Mouse (Mus musculus): ENCODE results near the gene Cmpk1. TPM values are rescaled to one million over a fixed set of nuclear protein-coding genes. Genes with fewer than 3 reads are reported as not detected.
"Not testable (repeated sequence)": the region's sequence is repeated elsewhere in the genome, so short reads cannot be mapped to it uniquely, and the experiment has no call there.

Cmpk1 gene
- polyA plus RNA-seq, 1 experiment from 2014 or later = 187 TPM

DNA sequence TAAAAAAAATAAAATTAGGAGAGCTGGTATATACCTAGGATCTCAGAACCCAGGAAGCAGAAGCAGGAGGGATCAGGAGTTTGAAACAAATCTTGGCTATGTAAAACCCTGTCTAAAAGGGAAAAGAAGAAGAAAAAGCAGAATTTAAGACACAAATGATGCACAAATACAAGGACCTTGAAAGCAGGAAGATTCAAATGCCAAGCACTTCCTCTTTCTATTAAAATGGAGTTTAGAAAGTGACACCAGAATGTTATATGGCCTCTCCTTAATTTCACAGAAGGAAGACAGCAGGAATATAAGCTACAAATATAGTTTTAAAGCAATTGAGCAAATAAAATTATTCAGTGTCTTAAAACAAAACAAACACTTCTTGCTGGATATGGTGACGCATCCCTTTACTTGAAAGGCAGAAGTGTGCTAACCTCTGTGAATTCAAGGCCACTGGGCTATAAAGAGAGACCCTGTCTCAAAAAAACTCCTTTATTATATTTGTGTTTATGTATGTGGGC is 13.8 kb downstream of the Cmpk1 start:
- Histone ChIP-seq H3K9ac (no peak overlapping the region), H3K36me3 (replicated peaks) (0 out of 2 replicates have a peak, but pooled peaks cover 3% of the 10 kb centered on the region), H3K27me3 (replicated peaks) (no peaks in the 10 kb centered on the region), H3K4me2 (no peak overlapping the region), H3K4me1 (no peaks in the 10 kb centered on the region), H3K9me3 (no peaks in the 10 kb centered on the region), H3K27ac (no peak overlapping the region), H3K4me3 (no peak overlapping the region)
- WGBS = 87% methylated on average over 1 of the region's 1 CpGs
- ATAC-seq (replicated peaks) = no peak

DNA sequence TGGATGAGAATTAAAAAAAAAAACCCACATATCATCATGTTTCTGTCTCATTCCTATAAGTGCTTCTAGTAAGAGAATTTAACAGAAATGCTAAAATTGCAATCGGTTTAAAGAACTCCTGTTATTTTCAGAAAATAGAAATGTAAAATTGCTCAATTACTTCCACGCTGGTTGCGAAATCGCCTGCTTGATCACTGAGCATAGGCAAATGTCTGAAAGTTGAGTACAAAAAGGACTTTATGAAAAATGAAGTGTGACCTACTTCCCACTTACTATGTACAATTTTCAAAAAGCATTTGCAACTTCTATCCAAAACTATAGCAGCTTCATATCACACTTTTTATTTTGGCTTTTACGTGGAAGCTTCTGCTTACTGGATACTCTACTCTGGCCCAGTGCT is 16.3 kb downstream of the Cmpk1 start:
- 94% methylated on average over 5 of the region's 5 CpGs for WGBS
- no peak for ATAC-seq (replicated peaks)

DNA sequence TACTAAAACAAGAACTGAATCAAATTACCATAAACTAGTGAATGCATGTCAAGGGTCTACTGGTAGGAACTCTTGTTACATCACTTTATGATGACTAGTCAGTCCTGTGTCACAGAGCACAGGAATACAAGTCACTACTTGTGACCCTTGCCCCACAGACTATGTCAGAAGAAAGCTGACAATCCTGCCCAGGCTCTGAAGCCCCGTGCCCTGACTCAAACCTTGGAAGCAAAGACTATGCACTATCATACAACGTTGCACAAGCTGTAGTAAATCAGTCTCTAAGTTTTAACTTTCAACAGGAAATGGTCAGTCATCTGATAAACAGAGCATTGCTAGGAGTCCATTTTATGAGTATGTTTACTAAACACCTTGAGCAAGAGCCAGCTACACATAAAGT is 26.2 kb downstream of the Cmpk1 start:
- not testable (repeated sequence) for H3K27ac ChIP-seq; H3K9me3 ChIP-seq; H3K9ac ChIP-seq; H3K4me1 ChIP-seq; H3K4me3 ChIP-seq; ATAC-seq (replicated peaks); H3K27me3 ChIP-seq (replicated peaks); H3K4me2 ChIP-seq
- 95% methylated on average over 2 of the region's 2 CpGs for WGBS
- peaks cover 16% of the 10 kb centered on the region; the same call in 1 of the 2 replicates for H3K36me3 ChIP-seq (replicated peaks)

More for the DNA sequence above, 16.3 kb downstream of the Cmpk1 start:
- Histone ChIP-seq H3K4me3 (no peak overlapping the region), H3K9ac (no peak overlapping the region), H3K27ac (no peak overlapping the region), H3K4me2 (no peak overlapping the region), H3K27me3 (replicated peaks) (no peaks in the 10 kb centered on the region), H3K4me1 (no peaks in the 10 kb centered on the region), H3K9me3 (no peaks in the 10 kb centered on the region), H3K36me3 (replicated peaks) (peaks cover 18% of the 10 kb centered on the region)

DNA sequence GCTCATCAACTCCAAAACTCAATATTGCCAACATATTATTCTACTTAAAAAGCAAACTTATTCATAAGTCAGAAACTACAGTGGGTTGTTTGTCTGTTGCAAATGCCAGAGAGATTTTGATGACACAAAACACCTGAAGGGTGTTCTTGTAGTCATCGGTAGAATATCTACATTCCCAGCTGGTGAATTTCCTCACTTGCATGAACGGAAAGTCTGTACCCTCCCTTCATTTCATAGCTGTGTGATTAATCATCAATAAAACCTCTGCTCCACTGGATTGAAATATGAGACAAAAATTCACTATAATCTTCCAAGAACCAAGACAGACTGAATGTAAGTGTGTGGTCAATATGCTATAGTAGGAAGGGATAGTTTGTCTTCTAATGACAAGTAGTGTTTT is 27.5 kb downstream of the Cmpk1 start:
- Histone ChIP-seq H3K4me3 (no peak overlapping the region), H3K4me1 (no peaks in the 10 kb centered on the region), H3K27ac (no peak overlapping the region), H3K9me3 (no peaks in the 10 kb centered on the region), H3K9ac (no peak overlapping the region), H3K27me3 (replicated peaks) (no peaks in the 10 kb centered on the region), H3K36me3 (replicated peaks) (peaks cover 2% of the 10 kb centered on the region; the same call in 1 of the 2 replicates), H3K4me2 (no peak overlapping the region)
- ATAC-seq (replicated peaks) = no peak
- 95% methylated on average over 2 of the region's 2 CpGs for WGBS

DNA sequence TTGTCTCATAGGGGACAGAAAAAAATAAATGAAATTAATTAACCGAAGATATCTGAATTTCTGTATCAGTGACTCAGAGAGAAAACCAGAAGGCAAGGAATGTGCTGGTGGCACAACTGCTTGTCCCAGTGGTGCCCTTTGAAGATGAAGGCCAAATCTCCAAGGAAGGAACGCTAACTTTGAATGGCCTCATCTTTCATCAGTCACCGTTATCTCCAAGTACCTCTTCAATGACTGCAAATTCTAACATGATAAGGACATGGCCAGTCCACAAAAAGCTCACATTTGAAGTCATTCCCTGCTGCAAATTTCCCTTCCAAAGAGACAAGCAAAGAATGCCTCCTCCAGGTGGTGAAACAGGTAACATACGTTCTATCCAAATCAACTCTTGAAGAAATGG is 28.3 kb downstream of the Cmpk1 start:
- Histone ChIP-seq H3K4me3 (no peak overlapping the region), H3K9ac (no peak overlapping the region), H3K9me3 (no peaks in the 10 kb centered on the region), H3K36me3 (replicated peaks) (peaks cover 2% of the 10 kb centered on the region; the same call in 1 of the 2 replicates), H3K4me1 (no peaks in the 10 kb centered on the region), H3K4me2 (no peak overlapping the region), H3K27ac (no peak overlapping the region), H3K27me3 (replicated peaks) (no peaks in the 10 kb centered on the region)
- ATAC-seq (replicated peaks) = no peak
- WGBS = 96% methylated on average over 4 of the region's 4 CpGs

DNA sequence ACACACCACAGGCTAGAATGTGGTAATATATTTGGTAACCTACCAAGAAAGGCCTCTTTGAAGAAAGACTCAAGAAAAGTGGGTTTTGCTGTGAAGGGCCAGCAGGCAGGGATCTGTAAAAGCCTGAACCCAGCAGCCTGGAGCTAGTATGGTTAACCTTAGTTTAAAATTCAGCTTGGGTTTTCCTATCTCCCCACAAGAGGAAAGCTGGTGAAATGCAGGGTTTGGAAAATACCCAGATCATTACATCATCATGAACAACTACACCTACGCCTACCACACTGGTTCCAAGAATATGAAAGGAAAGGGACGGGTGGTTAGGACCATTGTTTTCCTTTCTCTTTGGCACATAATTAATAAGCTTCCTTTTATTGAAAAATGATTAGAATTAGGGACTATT is 28.8 kb downstream of the Cmpk1 start:
- Histone ChIP-seq H3K4me2 (no peak overlapping the region), H3K27ac (no peak overlapping the region), H3K4me1 (no peaks in the 10 kb centered on the region), H3K27me3 (replicated peaks) (no peaks in the 10 kb centered on the region), H3K36me3 (replicated peaks) (peaks cover 2% of the 10 kb centered on the region; the same call in 1 of the 2 replicates), H3K4me3 (no peak overlapping the region), H3K9me3 (no peaks in the 10 kb centered on the region), H3K9ac (no peak overlapping the region)
- WGBS = 83% methylated on average over 2 of the region's 2 CpGs
- no peak for ATAC-seq (replicated peaks)

DNA sequence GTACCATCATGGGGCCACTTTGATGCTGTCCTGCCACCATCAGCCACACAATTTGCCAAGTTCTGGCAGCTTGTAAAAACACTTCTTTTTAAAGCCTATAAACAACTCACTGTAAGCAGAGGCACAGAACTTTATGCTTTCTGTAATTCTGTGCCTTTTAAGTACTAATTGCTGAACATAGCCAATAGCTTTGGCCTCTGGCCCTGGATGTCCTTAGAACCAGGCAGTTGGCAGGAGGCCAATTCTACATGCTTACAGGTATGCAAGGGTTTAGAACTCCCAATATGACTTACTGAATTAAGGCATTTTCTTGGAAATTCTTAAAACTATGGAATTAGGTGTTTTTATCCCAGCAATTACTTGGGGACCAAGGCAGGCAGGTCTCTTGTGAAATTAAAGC is 29.6 kb downstream of the Cmpk1 start:
- no peak for ATAC-seq (replicated peaks)
- H3K4me1 ChIP-seq = no peaks in the 10 kb centered on the region
- H3K27ac ChIP-seq = no peak overlapping the region
- H3K4me2 ChIP-seq = no peak overlapping the region
- H3K27me3 ChIP-seq (replicated peaks) = no peaks in the 10 kb centered on the region
- H3K9ac ChIP-seq = no peak overlapping the region
- no peaks in the 10 kb centered on the region for H3K9me3 ChIP-seq
- no peak overlapping the region for H3K4me3 ChIP-seq
- H3K36me3 ChIP-seq (replicated peaks) = 0 out of 2 replicates have a peak, but pooled peaks cover 1% of the 10 kb centered on the region

DNA sequence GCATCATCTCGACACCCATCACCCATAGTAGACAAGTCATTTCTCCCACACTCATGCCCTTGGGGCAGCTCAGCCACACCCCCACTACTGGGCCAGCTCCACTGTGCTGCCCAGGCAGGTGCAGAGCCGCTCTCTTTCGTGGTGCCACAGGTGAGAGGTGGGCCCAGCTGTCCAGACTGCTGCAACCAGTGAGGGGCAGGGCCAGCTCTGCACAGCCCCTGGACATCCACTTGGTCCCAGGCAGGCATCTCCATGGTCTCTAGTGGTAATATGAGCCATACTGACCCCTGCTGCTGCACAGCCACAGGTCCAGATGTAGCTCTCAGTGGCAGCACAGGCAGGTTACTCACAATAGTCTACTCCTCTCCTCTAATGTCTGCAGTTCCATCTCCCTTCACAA is 33.9 kb downstream of the Cmpk1 start:
- Histone ChIP-seq H3K27ac (no peak overlapping the region), H3K4me2 (no peak overlapping the region), H3K9me3 (no peaks in the 10 kb centered on the region), H3K9ac (no peak overlapping the region), H3K27me3 (replicated peaks) (no peaks in the 10 kb centered on the region), H3K36me3 (replicated peaks) (no peaks in the 10 kb centered on the region), H3K4me1 (no peaks in the 10 kb centered on the region), H3K4me3 (no peak overlapping the region)
- peak; percentile 62 for ATAC-seq (replicated peaks)
- 79% methylated on average over 3 of the region's 3 CpGs for WGBS

DNA sequence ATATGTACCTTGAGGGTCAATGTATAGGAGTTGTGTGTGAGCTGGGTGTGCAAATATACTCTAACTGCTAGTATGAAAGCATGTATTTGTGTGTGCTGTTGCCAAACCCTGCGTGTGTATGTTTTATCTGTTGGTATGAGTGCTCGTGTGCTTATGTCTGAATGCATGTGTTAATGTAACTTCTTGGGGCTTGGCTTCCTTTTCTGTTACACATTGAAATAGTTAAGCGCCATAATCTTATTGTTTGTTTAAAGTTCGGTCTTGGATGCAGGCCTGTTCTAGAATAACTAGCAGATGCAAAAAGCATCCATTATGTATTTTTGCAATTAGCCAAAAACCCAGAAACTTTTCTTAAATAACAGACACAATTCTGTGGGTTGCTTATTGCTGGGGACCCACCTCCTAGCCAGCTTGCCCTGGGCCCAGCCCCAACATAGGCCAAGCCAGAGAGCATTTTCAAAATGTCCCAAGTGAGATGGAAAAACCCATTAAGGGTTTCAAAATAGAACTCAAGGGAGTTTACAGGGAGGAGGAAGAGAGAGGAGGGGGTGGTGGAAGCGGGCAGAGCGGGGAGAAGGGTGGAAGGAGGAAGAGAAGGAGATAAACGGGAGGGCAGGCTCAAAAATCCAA is 39.1 kb downstream of the Cmpk1 start:
- peaks cover 6% of the 10 kb centered on the region for H3K27me3 ChIP-seq (replicated peaks)
- H3K27ac ChIP-seq = no peak overlapping the region
- no peaks in the 10 kb centered on the region for H3K9me3 ChIP-seq
- no peak overlapping the region for H3K4me3 ChIP-seq
- no peak overlapping the region for H3K4me2 ChIP-seq
- no peaks in the 10 kb centered on the region for H3K36me3 ChIP-seq (replicated peaks)
- WGBS = 62% methylated on average over 7 of the region's 7 CpGs
- H3K4me1 ChIP-seq = no peaks in the 10 kb centered on the region
- ATAC-seq (replicated peaks) = no peak
- H3K9ac ChIP-seq = no peak overlapping the region

DNA sequence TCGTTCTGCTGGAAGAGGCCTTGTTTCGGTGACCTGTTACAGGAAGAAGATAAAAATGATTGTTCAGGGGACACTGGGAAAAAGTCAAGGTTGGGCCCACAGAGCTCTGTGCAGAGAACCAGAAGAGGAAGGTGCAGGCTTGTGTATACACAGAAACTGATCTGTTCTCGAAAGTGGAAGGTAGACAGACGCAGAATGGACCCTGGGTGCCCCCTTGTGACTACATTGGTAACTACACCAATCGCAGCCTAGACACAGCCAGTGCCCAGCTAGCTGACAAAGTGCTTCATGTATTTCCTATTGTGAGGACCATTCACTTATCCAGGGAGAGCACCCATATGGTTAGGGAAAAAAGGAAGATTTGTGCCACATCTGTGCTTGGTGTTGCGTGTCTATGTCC is 39.6 kb downstream of the Cmpk1 start:
- no peak overlapping the region for H3K4me3 ChIP-seq
- peak; percentile 95 for ATAC-seq (replicated peaks)
- H3K4me2 ChIP-seq = no peak overlapping the region
- H3K27me3 ChIP-seq (replicated peaks) = peaks cover 6% of the 10 kb centered on the region
- no peaks in the 10 kb centered on the region for H3K36me3 ChIP-seq (replicated peaks)
- H3K27ac ChIP-seq = no peak overlapping the region
- no peaks in the 10 kb centered on the region for H3K4me1 ChIP-seq
- H3K9me3 ChIP-seq = no peaks in the 10 kb centered on the region
- 31% methylated on average over 6 of the region's 6 CpGs for WGBS
- H3K9ac ChIP-seq = no peak overlapping the region

DNA sequence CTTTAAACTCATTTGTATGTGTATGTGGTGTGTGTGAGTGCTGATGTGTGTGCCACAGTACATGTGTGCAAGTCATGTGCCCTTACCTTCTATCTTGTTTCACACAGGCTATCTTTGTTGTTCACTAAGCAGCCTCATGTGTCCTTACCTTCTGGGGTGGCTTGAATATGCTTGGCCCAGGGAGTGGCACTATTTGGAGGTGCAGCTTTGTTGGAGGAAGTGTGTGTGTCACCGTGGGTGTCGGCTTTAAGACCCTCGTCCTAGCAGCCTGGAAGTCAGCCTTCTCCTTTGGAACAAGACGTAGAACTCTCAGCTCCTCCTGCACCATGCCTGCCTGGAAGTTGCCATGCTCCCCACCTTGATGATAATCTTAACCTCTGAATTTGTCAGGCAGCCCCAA is 40.6 kb downstream of the Cmpk1 start:
- H3K4me1 ChIP-seq = no peaks in the 10 kb centered on the region
- no peak for ATAC-seq (replicated peaks)

DNA sequence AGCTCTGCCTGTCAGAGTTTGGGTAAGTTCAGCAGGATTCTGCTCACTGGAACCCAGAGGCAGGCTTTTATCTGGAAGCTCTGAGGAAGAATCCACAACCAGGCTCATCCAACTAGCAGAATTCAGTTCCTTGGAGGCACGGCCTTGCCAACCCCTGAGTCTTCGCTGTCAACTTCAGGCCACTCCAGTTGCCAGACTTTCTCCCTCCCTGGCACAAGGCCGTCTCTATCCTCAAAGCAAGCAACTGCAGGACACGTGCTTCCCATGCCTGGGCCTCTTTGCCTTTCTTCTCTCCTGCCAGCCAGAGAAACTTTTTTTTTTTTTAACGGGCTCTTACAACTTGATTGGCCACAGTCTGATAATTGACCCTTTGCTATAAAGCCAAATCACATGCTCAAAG is 42.0 kb downstream of the Cmpk1 start:
- WGBS = 30% methylated on average over 5 of the region's 5 CpGs
- H3K9ac ChIP-seq = no peak overlapping the region
- ATAC-seq (replicated peaks) = no peak

More for the DNA sequence above, 40.6 kb downstream of the Cmpk1 start:
- Histone ChIP-seq H3K27ac (no peak overlapping the region), H3K4me3 (no peak overlapping the region), H3K27me3 (replicated peaks) (peaks cover 6% of the 10 kb centered on the region), H3K4me2 (no peak overlapping the region), H3K9me3 (no peaks in the 10 kb centered on the region), H3K36me3 (replicated peaks) (no peaks in the 10 kb centered on the region), H3K9ac (no peak overlapping the region)
- WGBS = 89% methylated on average over 4 of the region's 4 CpGs

DNA sequence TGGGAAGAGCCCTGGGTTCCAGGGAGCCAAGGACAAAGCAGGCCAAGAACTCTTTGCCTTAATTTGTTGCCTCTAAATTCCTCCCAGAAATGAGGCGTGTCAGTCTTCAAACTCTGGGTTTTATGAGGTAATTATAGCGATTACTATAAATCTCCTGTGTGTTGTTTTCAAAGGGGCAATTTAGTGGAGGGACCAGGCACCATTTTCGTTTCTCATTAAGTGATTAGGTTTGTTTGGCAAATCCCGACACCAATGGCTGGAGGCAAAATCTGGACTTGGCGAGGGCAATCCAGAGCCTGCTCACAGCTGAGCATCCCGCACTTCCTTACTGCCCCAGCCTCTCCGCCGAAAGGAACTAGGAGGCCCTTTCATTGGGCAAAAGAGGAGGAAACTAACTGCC is 44.5 kb downstream of the Cmpk1 start:
- WGBS = 48% methylated on average over 8 of the region's 8 CpGs

More for the DNA sequence above, 42.0 kb downstream of the Cmpk1 start:
- Histone ChIP-seq H3K9me3 (no peaks in the 10 kb centered on the region), H3K4me2 (no peak overlapping the region), H3K4me3 (no peak overlapping the region), H3K4me1 (no peaks in the 10 kb centered on the region), H3K36me3 (replicated peaks) (no peaks in the 10 kb centered on the region), H3K27ac (no peak overlapping the region), H3K27me3 (replicated peaks) (peaks cover 6% of the 10 kb centered on the region)

More for the DNA sequence above, 44.5 kb downstream of the Cmpk1 start:
- Histone ChIP-seq H3K4me2 (no peak overlapping the region), H3K36me3 (replicated peaks) (no peaks in the 10 kb centered on the region), H3K4me3 (no peak overlapping the region), H3K27ac (no peak overlapping the region), H3K9ac (no peak overlapping the region), H3K4me1 (no peaks in the 10 kb centered on the region), H3K27me3 (replicated peaks) (peaks cover 9% of the 10 kb centered on the region), H3K9me3 (no peaks in the 10 kb centered on the region)
- ATAC-seq (replicated peaks) = no peak

Measured in midbrain, embryonic 15.5 days (tissue).